Mouse (Mus musculus) CD4-positive, CD25-positive, alpha-beta regulatory T cell, adult 2 months (primary cell): ENCODE measurements around the gene Rfx5.
"Not testable (repeated sequence)": the region's sequence is repeated elsewhere in the genome, so short reads cannot be mapped to it uniquely, and the experiment has no call there.

Source experiments
- DNase-seq: peaks from one replicate; pipeline ENCODE4 v3.0.0-alpha.2; 2012; ENCODE audit warnings: low read depth, low spot score

Gene Rfx5

DNA sequence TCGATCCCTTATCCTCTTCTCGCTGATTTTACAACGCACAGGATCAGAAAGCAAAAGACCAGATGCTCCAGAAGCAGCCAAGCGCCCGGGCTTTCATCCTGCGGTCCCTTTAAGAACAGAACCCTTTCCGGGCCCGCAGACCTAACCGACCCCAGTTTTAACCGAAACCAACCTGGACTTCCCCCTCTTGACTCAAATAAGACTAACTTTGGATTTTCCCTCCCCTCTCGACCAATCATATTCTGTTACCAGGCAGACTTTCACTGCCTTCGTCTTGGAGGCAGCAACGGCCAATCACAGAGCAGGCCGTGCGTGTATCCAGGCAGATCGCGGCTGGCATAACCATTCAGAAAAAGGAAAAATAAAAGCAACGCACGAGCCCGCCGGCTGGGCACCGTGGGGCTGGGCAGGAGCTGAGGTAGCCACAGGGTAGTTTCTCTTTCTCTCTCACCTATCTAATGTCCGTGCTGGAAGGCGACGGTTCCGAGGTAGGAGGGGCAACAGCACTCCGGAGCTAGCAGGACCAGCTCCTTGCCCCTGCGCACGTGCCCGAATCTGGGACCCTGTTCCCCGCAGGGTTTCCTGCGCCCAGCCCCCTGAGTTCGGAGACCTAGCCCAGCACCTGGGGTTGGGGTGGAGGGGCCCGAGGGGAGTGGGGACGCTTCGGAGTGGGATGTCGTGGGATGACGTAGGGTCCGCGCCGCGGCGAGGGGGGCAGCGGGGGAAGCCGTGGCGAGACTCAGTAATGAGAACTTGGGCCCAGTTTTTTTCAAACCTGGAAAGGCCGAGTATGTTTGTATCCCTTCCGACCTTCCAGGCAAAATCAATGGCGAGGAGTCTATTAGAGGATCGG lies at the start of gene Rfx5:
Rfx5 (plus strand) TSS at position 312 of the 853 bp plus-strand sequence.
- DNase-seq = peak; percentile 97

DNA sequence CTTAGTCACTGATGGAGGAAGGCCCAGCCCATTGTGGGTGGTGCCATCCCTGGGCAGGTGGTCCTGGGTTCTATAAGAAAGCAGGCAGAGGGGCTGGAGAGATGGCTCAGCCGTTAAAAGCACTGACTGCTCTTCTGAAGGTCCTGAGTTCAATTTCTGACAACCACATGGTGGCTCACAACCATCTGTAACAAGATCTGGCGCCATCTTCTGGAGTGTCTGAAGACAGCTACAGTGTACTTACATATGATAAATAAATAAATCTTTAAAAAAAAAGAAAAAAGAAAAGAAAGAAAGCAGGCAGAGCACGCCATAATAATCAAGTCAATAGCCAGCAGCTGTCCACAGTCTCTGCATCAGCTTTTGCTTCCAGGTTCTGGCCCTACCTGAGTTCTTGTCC lies 49.1 kb upstream of the Rfx5 start:
- DNase-seq = not testable (repeated sequence)

DNA sequence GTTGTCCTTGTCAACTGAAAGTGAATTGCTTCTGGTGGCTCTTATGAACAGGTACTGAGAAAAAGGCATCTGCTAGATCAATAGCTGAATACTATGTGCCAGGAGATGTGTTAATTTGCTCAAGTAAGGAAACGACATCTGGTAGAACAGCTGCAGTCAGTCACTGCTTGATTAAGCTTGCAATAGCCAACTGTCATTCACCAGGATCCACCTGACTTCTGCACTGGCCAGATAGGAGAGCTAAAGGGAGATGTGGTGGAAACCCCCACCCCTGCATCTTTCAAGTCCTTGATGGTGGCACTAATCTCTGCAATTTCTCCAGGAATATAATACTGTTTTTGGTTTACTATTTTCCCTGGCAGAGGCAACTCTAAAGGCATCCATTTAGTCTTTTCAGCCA lies 47.4 kb upstream of the Rfx5 start:
- DNase-seq = no peak

GRCm38 (mm10) chr3:94911050-94911693 lies 42.7 kb upstream of the Rfx5 start:
- no peak for DNase-seq

DNA sequence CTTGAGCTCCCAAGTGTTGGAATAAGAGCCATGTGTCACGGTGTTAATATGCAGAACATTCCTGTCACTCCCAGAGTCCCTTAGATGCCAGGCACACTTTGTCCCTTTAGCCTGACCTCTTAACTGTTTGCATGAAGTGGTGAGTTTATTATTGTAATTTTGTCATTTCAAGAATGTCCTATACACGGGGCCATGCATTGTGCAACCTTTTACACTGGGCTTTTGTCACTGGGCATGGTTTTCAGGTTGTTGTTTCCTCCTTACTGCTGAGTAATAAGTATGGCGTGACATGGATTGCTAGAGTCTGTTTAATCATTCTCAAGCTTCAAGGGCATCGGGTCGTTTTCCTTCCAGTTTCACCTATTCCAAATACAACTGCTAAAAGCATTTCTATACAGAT lies 40.1 kb upstream of the Rfx5 start:
- DNase-seq = no peak

- DNase-seq = peak; percentile 4
These were observed 37.8 kb upstream of the Rfx5 start for GRCm38 (mm10) chr3:94915903-94916741.

GRCm38 (mm10) chr3:94917816-94918361 lies 36.0 kb upstream of the Rfx5 start:
- DNase-seq = no peak

- no peak for DNase-seq
These were observed 35.0 kb upstream of the Rfx5 start for GRCm38 (mm10) chr3:94918845-94919244.

DNA sequence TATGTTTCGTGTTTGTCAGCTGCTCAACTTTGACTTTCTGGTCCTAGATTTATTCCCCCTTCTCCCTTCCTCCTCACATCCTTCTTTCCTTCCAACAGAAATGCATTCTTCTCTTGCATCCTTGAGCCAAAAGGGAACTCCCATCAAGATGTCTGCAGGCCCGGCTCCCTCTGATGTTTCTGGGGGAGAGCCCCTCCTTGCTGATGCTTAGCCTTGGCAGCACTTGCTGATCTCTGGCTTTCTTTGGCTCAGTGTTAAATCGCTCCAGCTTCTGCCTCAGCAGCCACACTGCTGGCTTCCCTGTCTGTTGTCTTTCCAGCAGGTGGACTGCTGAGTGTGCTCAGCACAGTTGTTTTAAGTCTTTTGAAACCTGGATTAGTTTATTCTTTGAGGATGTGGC lies 32.8 kb upstream of the Rfx5 start:
- DNase-seq = no peak

DNA sequence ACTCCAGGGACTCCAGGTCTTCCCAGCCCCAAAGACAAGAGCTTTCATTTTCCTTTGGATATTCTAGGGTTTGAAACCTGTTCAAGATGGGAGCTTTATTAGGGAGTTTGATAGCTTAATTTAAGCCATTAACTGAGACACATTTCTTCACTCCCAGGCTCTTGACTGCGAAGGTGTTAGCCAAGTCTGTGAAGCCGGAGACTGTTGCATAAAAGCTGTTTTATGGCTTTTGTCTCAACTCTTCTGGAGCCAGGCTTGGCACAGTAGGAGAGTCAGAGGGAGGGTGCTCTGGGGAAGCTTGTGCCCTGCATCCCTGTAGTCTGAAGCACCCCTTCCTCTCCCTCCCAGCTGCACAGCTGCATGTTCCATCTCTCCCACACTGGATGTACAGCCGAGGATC lies 31.5 kb upstream of the Rfx5 start:
- no peak for DNase-seq

DNA sequence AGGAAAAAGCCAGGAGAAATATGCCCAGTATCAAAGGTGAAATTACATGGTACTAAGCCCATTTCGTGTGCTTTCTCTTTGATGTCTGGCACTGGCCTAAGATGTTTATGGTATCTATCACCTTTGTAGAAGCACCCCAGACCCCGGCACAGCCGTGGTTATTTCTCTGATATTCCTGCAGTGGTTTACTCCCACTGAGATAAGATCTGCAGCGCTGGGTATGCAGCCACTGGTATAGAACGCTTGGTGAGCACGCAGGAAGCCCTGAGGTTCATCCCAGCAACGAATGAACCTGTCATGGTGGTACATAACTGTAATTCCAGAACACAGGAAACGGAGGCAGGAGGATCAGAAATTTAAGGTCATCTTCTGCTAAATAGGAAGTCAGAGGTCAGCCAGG lies 29.2 kb upstream of the Rfx5 start:
- DNase-seq = no peak

DNA sequence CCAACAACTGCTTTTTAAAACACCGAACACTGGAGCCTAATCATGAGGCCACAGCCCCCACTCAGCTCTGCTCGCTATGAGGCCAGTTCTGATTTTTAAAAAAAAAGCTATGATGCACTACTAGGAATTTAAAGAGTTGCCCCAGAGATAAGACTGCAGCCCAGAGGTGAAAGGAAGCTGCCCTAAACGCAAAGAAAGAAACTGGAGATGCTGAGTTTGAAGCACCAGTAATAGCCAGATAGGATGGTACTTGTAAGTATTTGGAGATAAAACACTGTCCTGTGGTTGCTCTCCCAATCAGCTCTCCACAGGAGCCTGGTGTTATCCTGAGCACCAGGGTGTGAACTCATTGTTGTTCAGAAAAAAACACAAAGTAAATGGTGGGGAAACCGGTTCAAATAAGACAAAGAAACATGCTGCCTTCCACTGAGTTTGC lies 27.6 kb upstream of the Rfx5 start:
- DNase-seq = not testable (repeated sequence)

DNA sequence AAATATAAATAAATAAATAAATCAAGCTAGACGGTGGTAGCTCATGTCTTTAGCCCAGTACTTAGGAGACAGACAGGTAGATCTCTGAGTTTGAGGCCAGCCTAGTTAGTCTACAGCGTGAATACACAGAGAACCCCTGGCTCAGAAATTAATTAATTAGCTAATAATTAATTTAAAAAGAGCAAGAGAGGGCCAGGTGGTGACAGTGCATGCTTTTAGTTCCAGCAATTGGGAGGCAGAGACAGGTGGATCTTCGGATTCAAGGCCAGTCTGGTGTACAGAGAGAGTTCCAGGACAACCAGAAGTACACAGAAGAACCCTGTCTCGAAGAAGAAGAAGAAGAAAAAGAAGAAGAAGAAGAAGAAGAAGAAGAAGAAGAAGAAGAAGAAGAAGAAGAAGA lies 24.9 kb upstream of the Rfx5 start:
- not testable (repeated sequence) for DNase-seq

- not testable (repeated sequence) for DNase-seq
These were observed 23.2 kb upstream of the Rfx5 start for GRCm38 (mm10) chr3:94930386-94931266.

- not testable (repeated sequence) for DNase-seq
These were observed 22.3 kb upstream of the Rfx5 start for GRCm38 (mm10) chr3:94931427-94932082.

GRCm38 (mm10) chr3:94932279-94932678 lies 21.6 kb upstream of the Rfx5 start:
- not testable (repeated sequence) for DNase-seq

- DNase-seq = peak; percentile 27
These were observed 20.9 kb upstream of the Rfx5 start, which contains the start of gene Selenbp1 for GRCm38 (mm10) chr3:94932809-94933564. Selenbp1 (plus strand) TSS chr3:94933056.

GRCm38 (mm10) chr3:94933604-94934003 lies 20.3 kb upstream of the Rfx5 start:
- not testable (repeated sequence) for DNase-seq

GRCm38 (mm10) chr3:94934564-94934963 lies 19.3 kb upstream of the Rfx5 start:
- not testable (repeated sequence) for DNase-seq
